Mouse (Mus musculus) kidney, postnatal 0 days (tissue): ENCODE measurements around the gene Lgals3bp. TPM values are rescaled to one million over a fixed set of nuclear protein-coding genes. Genes with fewer than 3 reads are reported as not detected.

Source experiments
- ATAC-seq: fragments of 200-750 bp; cut with Nextera tagmentation; replicated peaks from 2 replicates; pipeline ENCODE4 v1.8.0; 2017; ENCODE audit warnings: low read depth, moderate number of reproducible peaks, moderate TSS enrichment, moderate library complexity; ENCODE audit not compliant: low FRiP score
- DNase-seq: peaks from one replicate; pipeline ENCODE4 v3.0.0-alpha.2; 2016; ENCODE audit warnings: low spot score
- H3K27ac ChIP-seq: fragments of 300-500 bp; sonication (generic); 2 replicates; pipeline ENCODE4 v1.5.1; 2014; ENCODE audit warnings: mild to moderate bottlenecking
- H3K27me3 ChIP-seq: fragments of 300-500 bp; sonication (generic); 2 replicates; pipeline ENCODE4 v1.6.1; 2014; ENCODE audit warnings: low read length, mixed read lengths; ENCODE audit not compliant: insufficient read depth
- H3K36me3 ChIP-seq: fragments of 300-500 bp; sonication (generic); 2 replicates; pipeline ENCODE4 v1.6.1; 2014; ENCODE audit warnings: low read length, mixed read lengths; ENCODE audit not compliant: insufficient read depth
- H3K4me1 ChIP-seq: fragments of 300-500 bp; sonication (generic); replicated peaks from 2 replicates; pipeline ENCODE4 v1.6.1; 2014; ENCODE audit warnings: antibody characterized with exemption, low read length, mixed read lengths; ENCODE audit not compliant: insufficient read depth
- H3K4me2 ChIP-seq: fragments of 300-500 bp; sonication (generic); 2 replicates; pipeline ENCODE4 v1.6.1; 2014; ENCODE audit warnings: mild to moderate bottlenecking, low read length, moderate library complexity, mixed read lengths
- H3K4me3 ChIP-seq: fragments of 300-500 bp; sonication (generic); replicated peaks from 2 replicates; pipeline ENCODE4 v1.5.1; 2014; ENCODE audit warnings: low read depth, low read length
- H3K9ac ChIP-seq: fragments of 300-500 bp; sonication (generic); 2 replicates; pipeline ENCODE4 v1.6.1; 2014; ENCODE audit warnings: low read depth, low read length
- H3K9me3 ChIP-seq: fragments of 300-500 bp; sonication (generic); replicated peaks from 2 replicates; pipeline ENCODE4 v1.6.1; 2016; ENCODE audit warnings: low read length, inconsistent platforms, mixed read lengths
- CTCF ChIP-seq: IDR thresholded peaks from 2 replicates; pipeline ENCODE4 v1.5.1; 2016; ENCODE audit warnings: antibody characterized with exemption, low read depth, mild to moderate bottlenecking, moderate library complexity
- WGBS: fragments of 180-500 bp; shearing (Covaris S2); extraction: QIAGEN DNeasy Blood & Tissue Kit; methylation state at CpG from one replicate; pipeline ENCODE4 v1.1.7; 2014; 5-methylcytosine and 5-hydroxymethylcytosine counted together
- polyA plus RNA-seq: library from polyadenylated mRNA; unstranded; fragments of >200 nt; fragmentation: Nextera tagmentation; extraction: Ambion mirVana; gene quantifications from 2 replicates; pipeline ENCODE4 v1.2.1, GENCODE M21; 2015

Gene Lgals3bp
- polyA plus RNA-seq, result 68.8 and 80.3 TPM in 2 replicates

- DNase-seq (peak; percentile 94), ATAC-seq (peak; percentile 69)
- Histone ChIP-seq H3K27ac (peak within 1 kb of the TSS; percentile 90), H3K9me3 (no peaks in the 10 kb centered on the region), H3K4me2 (peak within 1 kb of the TSS; percentile 47), H3K4me3 (peak within 1 kb of the TSS; percentile 27), H3K36me3 (0 out of 2 replicates have a peak, but pooled peaks cover 2% of the 10 kb centered on the region), H3K4me1 (peaks cover 23% of the 10 kb centered on the region; the same call in 1 of the 2 replicates), H3K9ac (peak within 1 kb of the TSS; percentile 38; the same call in 1 of the 2 replicates), H3K27me3 (no peaks in the 10 kb centered on the region)
- peak; percentile 65 for TF ChIP-seq CTCF
- WGBS, result 18% methylated on average over 7 of the region's 7 CpGs
Measured at GRCm38 (mm10) chr11:118401760-118402280, at the start of gene Lgals3bp. Gene Lgals3bp (minus strand): TSS chr11:118402092.

- H3K36me3 ChIP-seq, result no peaks in the 10 kb centered on the region
- WGBS, result 85% methylated on average over 6 of the region's 6 CpGs
- H3K9ac ChIP-seq, result no peak overlapping the region
- no peak overlapping the region for H3K4me2 ChIP-seq
- H3K27ac ChIP-seq, result no peak overlapping the region
- no peaks in the 10 kb centered on the region for H3K9me3 ChIP-seq
- TF ChIP-seq CTCF, result no peak
- no peaks in the 10 kb centered on the region for H3K27me3 ChIP-seq
- H3K4me3 ChIP-seq, result no peak overlapping the region
- no peaks in the 10 kb centered on the region for H3K4me1 ChIP-seq
- ATAC-seq, result no peak
- no peak for DNase-seq
Measured at GRCm38 (mm10) chr11:118451211-118451610, 49.3 kb upstream of the Lgals3bp start.

- Histone ChIP-seq H3K4me3 (no peak overlapping the region), H3K27ac (no peak overlapping the region), H3K36me3 (no peaks in the 10 kb centered on the region), H3K4me1 (no peaks in the 10 kb centered on the region), H3K4me2 (no peak overlapping the region), H3K27me3 (no peaks in the 10 kb centered on the region), H3K9ac (no peak overlapping the region), H3K9me3 (no peaks in the 10 kb centered on the region)
- no peak for ATAC-seq
- 84% methylated on average over 8 of the region's 8 CpGs for WGBS
- no peak for TF ChIP-seq CTCF
- DNase-seq, result no peak
Measured at GRCm38 (mm10) chr11:118448385-118448784, 46.5 kb upstream of the Lgals3bp start.

GRCm38 (mm10) chr11:118447346-118447745 lies 45.5 kb upstream of the Lgals3bp start:
- ATAC-seq, result no peak

GRCm38 (mm10) chr11:118445843-118446242 lies 44.0 kb upstream of the Lgals3bp start:
- 10% methylated on average over 3 of the region's 3 CpGs for WGBS
- peak; percentile 86 for DNase-seq
- TF ChIP-seq CTCF, result peak; percentile 98
- H3K4me1 ChIP-seq, result no peaks in the 10 kb centered on the region
- H3K9me3 ChIP-seq, result no peaks in the 10 kb centered on the region
- no peak overlapping the region for H3K4me2 ChIP-seq
- no peaks in the 10 kb centered on the region for H3K27me3 ChIP-seq
- no peak overlapping the region for H3K4me3 ChIP-seq
- no peak for ATAC-seq
- no peak overlapping the region for H3K27ac ChIP-seq
- H3K36me3 ChIP-seq, result no peaks in the 10 kb centered on the region
- H3K9ac ChIP-seq, result no peak overlapping the region

More at GRCm38 (mm10) chr11:118447346-118447745, 45.5 kb upstream of the Lgals3bp start:
- H3K4me1 ChIP-seq, result no peaks in the 10 kb centered on the region
- no peaks in the 10 kb centered on the region for H3K9me3 ChIP-seq
- H3K4me3 ChIP-seq, result no peak overlapping the region
- no peak overlapping the region for H3K27ac ChIP-seq
- H3K9ac ChIP-seq, result no peak overlapping the region
- no peaks in the 10 kb centered on the region for H3K36me3 ChIP-seq
- no peak for TF ChIP-seq CTCF
- H3K4me2 ChIP-seq, result no peak overlapping the region
- 66% methylated on average over 4 of the region's 4 CpGs for WGBS
- no peak for DNase-seq
- H3K27me3 ChIP-seq, result no peaks in the 10 kb centered on the region

GRCm38 (mm10) chr11:118443201-118443970 lies 41.5 kb upstream of the Lgals3bp start:
- no peak overlapping the region for H3K27ac ChIP-seq
- 35% methylated on average over 11 of the region's 11 CpGs for WGBS
- no peak overlapping the region for H3K4me3 ChIP-seq
- DNase-seq, result peak; percentile 89
- ATAC-seq, result peak; percentile 53
- H3K4me2 ChIP-seq, result no peak overlapping the region
- H3K4me1 ChIP-seq, result 0 out of 2 replicates have a peak, but pooled peaks cover 9% of the 10 kb centered on the region
- peak; percentile 96 for TF ChIP-seq CTCF
- no peaks in the 10 kb centered on the region for H3K9me3 ChIP-seq
- H3K27me3 ChIP-seq, result no peaks in the 10 kb centered on the region
- no peak overlapping the region for H3K9ac ChIP-seq
- no peaks in the 10 kb centered on the region for H3K36me3 ChIP-seq
